Mouse (Mus musculus): ENCODE data around the gene Pparg.

Gene Pparg

DNA sequence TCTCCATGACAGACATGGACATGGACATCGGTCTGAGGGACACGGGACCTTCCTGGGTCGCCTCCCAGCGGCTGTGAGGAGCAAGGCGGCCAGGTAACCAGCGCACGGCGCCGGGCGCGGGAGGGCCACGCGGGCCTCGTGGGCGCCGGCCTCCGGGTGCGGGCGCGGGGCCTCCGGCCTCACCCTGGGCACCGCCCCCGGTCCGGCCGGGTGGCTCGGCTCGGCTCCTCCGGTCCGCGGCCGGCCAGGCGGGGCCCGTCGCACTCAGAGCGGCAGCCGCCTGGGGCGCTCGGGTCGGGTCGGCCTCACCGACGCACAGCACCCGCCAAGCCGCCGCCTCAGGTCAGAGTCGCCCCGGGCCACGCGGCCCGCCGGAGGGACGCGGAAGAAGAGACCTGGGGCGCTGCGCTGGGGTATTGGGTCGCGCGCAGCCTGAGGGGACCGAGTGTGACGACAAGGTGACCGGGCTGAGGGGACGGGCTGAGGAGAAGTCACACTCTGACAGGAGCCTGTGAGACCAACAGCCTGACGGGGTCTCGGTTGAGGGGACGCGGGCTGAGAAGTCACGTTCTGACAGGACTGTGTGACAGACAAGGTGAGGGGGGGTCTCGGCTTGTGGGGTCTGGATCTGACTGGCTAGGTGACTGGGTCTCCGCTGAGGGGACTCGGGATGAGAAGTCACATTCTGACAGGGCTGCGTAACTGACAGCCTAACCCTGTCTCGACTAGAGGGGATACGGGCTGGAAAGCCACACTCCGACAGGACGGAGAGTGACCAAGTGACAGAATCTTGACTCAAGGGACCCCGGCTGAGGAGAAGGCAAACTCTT is at the start of gene Pparg:
Gene Pparg, plus strand, starts transcription at position 176 of the 830 bp plus-strand sequence.
- DNase-seq (ENCODE audit: extremely low read depth, low read depth) = no peak

DNA sequence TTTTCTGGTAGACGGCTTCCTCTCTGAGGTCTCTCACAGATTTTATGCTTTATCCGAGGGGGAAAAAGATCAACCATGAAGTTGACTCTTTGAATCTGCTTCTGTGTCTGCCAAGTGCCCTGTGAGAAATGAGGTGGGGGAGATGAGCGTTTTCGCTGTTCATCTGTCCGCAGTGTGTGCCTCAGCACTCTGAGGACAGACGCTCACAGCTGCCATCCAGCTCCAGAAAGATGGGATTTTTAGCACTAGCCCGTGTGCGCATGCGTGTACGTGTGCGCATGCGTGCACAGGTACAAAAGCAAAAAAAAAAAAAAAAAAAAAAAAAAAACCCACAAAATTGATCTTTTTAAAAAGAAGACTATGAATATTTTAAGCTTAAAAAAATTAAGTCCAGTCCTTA is 48.0 kb upstream of the Pparg start:
- DNase-seq (ENCODE audit: extremely low read depth, low read depth) = no peak

DNA sequence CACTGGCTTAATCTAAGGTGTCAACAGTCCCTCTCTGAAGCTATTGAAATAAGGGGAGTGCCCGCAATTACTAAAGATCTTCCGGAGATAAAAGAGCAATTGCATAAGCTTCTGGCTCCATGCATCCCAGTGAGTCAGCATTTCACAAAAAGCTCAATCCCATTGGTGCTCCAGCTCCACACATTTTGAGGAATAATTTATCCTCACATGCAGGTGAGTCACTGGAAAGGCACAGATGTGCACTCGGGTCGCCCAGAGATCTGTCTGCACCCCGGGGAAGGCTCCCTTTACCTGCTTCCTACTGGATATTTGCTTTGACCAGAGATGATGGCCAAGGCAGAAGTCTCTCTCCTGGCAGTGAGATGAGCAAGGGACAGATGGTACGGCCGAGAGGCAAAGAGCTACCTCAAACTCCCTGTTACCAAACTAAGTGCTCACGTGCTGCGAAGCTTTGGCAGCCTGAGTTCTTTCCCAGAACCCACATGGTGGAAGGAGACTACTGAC is 47.5 kb upstream of the Pparg start:
- no peak for DNase-seq (ENCODE audit: extremely low read depth, low read depth)

DNA sequence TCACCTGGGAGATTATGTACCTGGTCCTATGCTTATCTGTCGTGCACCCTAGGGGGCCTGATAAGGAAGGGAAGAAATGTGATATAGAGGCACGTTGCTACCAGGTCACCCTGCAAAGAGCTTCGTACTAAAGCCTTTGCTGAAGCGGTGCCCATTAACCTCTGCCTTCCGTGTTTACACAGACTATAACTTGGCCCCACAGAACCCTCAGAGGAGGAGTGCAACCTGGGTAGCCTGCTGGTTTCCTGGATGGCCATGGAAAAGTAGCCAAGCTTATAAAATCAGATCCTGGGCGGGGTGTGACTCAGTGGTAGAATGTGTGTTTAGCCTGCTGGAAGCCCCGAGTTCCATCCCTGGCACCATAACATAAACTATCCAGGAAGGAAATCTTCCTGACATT is 46.8 kb upstream of the Pparg start:
- no peak for DNase-seq (ENCODE audit: extremely low read depth, low read depth)

DNA sequence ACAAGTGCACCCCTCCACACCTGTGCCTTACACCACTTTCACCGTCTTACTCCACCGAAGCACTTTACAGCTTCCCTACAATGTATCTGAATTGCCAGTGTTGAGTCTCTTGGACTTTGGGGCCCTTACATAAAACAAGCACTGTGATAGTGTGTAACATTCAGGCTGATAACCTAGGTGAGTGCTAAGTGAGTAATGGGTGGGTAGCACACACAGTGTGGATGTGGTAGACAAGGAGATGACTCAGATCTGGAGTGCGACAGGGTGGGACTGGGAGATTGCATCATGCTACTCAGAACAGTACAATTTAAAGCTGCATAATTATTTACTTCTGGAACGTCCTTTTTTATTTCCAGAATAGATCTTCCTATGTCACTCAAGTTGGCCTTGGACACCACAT is 45.0 kb upstream of the Pparg start:
- DNase-seq (ENCODE audit: extremely low read depth, low read depth) = no peak

DNA sequence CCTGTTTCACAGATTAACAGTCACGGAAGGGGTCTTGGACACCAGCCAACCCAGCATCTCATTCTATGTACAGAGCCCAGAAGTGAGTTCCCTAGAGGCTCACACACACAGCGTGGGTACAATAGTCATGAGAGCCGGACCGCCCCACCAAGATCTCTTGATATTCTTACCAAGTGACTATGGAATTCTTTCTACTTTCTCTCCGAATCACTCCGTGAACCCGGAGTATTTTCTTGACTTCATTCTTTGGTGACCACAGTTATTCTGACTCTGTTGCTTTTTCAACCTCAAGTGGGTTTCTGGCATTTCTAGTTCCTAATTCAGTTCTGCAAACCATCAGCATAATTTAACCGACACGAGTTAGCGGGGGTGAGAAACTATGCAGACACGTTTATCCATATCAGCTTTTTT is 43.9 kb upstream of the Pparg start:
- DNase-seq (ENCODE audit: extremely low read depth, low read depth) = no peak

DNA sequence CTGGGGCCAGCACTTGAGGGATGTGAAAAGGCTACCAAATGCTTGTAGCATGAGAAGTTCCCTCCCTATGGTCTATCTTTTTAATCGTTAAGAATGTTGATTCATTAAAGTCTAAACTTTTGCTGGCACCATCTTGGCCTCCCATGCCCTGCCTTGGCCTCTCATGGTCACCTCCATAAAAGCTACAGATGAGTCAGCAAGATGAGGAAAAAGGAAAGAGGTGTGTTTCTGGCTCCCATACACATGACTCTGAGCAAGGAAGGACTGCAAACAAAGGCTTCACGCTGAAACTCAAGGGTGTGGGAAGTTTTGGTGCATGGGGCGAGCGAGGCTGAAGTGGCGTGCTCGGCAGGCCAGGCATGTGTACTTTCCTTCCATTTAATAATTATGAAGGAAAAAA is 41.9 kb upstream of the Pparg start:
- DNase-seq (ENCODE audit: extremely low read depth, low read depth) = no peak

DNA sequence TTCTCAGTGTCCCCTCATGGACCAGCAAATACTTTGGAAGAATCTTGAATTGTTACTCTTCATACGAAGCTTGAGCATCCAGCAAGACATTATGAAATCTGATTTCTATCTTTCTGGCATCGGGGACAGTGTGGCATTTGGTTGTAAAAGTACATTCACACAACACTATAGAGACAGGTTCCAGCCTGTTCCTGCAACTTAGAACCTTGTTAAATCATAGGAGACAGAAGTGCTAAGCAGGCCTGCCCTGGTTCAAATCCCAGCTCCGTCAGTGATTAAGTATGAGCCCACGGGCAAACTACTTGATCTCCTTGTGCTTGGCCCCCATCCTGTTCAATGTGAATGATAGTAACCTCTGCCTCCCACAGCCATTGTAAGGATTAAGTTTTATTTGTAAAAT is 41.1 kb upstream of the Pparg start:
- DNase-seq (ENCODE audit: extremely low read depth, low read depth) = no peak

DNA sequence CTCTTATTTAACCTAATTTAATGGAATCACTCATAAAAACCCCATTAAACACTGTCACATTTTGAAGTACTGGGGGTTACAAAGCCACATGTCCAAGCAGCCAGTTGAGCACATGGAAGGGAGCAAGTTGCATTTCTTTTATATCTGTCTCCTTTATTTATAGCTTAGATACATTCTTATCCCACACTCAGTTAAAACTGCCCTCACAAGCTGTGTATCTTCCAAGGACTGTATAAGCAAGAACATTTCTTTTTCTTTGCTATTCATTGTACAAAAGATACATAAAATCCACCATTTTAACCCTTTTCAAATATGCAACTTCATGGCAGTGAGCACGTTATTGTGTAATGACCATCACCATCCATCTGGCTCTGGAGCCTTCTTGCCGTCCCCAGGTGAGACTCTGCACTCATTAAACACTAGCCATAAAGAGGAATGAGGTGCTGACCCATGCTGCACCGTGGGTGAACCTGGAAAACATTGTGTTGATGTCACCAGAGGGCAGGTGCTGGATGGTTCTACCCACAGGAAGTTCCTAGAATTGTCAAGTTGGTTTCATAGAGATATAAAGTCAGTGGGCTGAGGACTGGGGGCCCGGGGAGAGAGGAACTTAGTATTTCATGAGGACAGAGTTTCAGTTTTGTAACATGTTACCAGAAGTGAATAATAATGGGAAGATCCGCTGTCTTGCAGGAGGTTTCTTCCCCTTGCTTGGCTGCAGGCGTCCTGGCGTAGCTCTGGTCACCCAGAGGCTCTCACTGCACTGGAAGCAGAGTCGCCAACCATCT is 39.6 kb upstream of the Pparg start:
- no peak for DNase-seq (ENCODE audit: extremely low read depth, low read depth)

DNA sequence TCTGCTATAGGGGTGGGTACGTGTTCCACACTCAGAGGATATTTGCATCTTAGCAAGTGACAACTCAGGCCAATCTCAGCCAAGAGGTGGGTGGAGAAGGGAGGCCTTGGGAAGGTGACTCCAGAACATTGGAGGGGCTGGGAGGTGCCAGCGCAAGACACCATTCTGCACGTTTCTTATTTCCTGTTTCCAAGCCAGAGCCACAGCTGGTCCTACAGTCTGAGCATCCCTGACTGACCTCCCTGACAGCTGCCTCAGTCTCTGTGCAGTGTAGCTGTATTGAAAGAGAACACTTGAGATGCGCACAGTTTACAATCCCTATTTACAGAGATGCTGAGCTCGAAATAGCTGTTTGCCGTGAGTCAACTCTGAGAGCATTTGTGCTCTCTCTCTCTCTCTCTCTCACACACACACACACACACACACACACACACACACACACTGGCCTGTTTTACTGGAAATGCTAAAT is 38.8 kb upstream of the Pparg start:
- DNase-seq (ENCODE audit: extremely low read depth, low read depth) = no peak

DNA sequence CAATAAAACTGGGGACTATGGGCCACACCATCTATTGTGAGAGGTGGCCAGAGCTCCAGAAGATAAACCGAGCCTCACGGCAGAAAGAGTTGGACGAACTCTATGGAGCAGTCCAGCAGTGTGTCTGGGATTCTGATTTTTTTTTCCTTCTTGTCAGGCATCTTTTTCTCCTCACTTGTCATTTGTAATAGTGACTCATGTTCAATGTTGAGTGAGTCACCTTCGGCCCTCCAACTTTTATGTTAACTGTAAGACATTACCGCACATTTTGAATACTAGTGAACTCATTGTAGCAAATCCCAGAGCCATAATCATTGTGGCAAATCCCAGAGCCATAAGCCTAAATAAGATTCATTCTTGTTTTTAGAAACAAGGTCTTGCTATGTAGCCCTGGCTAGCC is 37.8 kb upstream of the Pparg start:
- no peak for DNase-seq (ENCODE audit: extremely low read depth, low read depth)

DNA sequence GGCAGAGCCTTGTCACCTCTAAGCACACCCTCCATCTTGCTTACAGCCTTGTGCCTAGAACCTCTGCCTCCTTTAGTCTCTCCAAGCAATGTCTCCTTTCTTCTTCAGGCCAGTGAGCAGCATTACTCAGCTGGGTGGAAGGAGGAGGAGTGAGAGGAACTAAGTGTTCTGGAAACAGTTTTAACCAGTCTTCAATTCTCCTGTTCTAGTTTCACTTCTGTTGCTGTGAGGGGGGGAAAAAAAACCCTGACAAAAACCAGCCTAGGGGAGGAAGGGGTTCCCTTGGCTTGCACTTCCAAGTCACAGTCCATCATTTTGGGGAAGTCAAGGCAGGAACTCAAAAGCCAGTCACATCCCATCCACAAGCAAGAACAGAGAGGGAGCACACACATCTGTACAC is 29.8 kb upstream of the Pparg start:
- no peak for DNase-seq (ENCODE audit: extremely low read depth, low read depth)

DNA sequence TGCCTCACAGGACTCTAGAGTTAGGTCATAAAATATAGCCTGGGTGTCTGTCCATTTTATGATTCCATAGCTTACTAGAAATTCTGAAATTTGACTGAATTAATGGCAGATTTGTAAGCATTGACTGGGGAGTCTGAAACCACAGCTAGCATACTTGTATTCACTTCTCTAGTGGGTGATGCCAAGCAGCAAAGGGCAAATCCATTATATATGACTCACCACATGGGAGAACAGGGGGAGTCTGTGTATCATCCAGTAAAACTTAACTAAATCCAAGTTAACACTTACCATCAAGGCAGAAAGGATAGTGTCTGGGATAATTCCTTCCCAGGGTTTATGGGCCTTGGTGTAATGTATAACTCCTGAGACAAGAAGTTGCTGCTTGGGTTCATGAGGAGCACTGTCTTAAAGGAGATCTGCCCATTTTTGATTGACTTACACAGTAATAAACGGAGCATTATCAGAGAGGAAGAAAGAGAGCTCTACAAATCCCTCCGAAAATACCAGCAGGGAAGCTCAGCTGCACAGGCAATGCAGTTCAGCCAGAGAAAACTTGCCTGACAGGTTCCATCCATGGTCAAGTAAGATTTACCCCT is 27.6 kb upstream of the Pparg start:
- DNase-seq (ENCODE audit: extremely low read depth, low read depth) = no peak

DNA sequence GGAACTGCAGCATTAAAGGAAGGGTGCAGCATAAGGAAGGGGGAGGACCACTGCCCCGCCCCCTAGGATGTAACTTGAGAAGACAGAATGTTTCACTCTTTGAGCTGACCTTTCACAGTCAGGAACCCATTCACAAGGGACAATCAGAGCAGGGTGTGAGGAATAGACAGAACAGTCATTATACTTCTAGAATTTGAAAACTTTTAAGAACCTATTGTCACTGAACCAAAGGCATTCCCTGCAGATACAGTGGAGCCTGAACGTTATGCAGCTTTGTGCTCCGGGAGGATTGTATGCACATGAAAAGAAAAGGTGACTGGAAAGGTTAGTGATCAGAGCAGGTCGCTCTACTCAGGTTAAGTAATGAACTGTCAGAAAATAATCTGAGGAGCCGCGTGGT is 25.2 kb upstream of the Pparg start:
- DNase-seq (ENCODE audit: extremely low read depth, low read depth) = no peak

DNA sequence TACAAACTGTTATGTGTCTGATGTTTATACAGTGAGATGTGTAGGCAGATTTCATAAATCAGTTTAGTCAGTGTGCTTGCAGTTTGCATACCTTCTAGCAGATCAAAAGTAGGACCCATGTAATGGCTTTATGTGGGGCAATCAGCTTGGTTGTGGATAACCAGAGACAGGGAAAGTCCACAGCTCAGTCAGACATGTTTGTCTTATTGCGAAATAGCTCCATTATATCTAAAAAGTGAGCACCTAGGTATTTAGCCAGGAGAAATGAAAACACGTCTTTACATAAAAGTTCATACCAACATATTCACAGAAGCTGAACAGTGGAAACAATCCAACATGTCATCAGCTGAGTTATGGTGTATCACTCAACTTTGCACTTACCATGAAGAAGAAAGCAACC is 20.7 kb upstream of the Pparg start:
- DNase-seq (ENCODE audit: extremely low read depth, low read depth) = no peak

DNA sequence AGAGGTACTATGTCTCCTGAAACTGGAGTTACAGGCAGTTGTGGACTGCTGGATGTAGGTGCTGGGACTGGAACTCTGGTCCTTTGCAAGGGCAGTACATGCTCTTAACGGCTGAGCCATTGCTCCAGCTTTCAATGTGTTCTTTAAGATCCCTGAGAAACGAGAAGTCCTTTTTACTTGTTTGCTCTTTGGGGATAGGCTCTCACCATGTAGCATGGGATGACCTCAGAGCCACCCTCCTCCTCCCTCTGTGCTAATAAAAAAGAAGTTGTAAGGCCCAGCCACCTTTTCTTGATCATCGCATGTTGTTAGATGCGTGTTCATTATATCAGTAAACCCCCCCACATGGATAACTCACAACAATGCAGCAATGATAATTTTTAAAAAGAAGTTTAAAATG is 17.7 kb upstream of the Pparg start:
- DNase-seq (ENCODE audit: extremely low read depth, low read depth) = no peak

DNA sequence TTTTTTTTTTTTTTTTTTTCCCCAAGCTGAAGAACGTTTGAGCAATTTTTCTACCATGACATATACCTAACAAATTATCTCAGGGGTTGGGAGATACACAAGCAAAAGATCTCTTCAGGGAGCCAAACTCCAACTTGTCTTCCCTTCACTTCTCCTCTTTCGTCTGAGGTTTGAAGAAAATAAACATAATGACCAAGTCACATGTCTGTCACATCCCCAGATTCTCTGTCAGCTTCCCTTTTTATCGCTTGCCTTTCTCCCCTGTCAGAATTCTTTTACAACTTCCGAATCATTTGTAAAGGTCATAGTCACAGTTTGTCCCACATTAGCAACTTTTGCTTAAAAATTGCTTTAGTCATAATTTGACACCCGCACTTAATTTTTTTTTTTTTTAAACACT is 17.2 kb upstream of the Pparg start:
- no peak for DNase-seq (ENCODE audit: extremely low read depth, low read depth)

DNA sequence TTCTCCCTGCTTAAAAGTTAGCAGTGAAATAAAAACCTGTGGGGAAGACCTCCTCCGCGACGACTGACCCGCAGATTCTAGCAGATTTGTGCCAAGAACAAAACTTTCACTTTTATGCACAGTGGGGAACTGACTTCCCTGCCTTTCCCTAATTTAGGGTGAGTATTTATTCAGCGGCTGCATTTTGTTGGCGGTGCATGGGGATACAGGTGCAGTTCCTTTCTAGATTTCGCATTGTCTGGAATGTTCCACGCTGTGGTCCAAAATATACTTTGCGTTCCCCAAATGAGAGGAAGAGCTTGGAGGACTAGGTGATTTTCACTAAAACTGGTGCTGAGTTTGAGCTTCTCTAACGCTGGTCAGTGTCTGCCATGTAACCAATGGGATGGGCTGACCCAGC is 16.6 kb upstream of the Pparg start:
- no peak for DNase-seq (ENCODE audit: extremely low read depth, low read depth)

DNA sequence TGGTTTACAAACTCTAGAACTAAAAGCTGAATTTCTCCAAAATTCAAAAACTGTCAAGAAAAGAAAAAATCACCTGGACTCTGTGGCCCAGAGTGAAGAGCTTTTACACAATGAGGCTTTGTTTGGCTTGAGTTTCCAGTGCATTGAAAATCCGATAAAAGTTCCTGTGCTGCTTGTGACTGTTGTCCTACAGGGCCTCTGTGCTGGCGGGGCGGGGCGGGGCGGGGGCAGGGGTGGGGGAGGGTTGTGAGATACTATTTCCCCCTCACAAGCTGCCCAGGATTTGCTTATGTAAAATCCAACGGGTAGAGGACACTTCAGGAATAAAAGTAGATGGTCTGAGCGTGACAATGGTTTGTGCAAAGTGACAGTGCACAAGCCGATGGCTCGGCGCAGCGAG is 16.2 kb upstream of the Pparg start:
- no peak for DNase-seq (ENCODE audit: extremely low read depth, low read depth)

DNA sequence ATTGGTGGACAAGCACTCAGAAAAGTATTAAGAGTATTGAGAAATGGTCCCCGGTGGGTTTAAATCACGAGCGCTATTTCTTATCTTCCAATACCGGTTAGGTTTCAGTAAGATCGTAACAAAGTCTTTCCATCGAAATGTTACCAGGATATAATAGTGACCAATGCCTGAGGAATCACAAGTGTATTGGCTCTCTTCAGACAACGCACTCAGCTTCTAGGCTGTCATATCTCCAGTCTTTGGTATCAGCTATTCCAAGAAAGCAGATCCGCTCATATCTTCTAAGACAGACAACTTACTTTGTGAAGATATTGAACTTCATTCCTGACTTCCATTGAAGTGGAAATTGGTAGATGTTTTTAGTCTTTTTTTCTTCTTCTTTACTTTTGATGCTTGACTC is 15.7 kb upstream of the Pparg start:
- no peak for DNase-seq (ENCODE audit: extremely low read depth, low read depth)

DNA sequence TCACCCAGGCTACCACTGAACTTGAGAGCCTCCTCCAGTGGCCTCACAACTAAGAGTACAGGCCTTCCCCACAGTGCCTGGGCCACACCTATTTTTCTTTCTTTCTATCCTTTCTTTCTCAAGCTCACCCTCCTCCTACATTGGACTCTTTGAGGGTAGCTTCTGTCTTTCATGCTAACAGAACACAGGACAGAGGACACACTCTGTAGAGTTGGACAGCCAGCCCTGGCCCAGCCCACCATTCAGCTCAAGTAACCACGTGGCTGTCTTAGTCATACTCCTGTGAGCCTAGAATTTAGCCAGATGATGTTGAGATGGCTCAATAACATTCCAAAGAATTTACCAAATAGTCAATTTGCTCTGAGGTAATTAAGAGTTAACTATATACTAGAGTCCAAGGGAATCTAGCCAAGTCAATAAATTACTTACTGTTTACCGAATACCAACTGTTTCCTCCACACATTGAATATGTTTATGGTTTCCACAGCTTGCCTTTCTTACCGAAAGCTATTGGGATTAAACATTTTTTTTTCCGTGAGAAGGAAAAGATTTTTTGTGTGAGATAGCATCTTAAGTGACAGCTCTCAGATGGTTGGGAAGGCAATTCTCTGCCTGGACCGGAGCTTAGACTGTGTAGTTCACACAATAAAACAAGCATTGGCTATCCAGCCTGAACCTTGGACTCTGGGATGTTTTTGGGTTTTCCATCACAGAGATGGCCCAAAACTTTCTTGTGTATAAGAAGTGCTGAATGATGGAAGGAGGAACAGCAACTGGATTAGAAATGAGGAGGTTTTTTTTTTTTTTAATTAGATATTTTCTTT is 10.9 kb upstream of the Pparg start:
- no peak for DNase-seq (ENCODE audit: extremely low read depth, low read depth)
